Mouse (Mus musculus): Measurements from ENCODE around the gene Tspan9.

Tspan9 gene

GRCm38 (mm10) chr6:128070072-128070872, 73.1 kb downstream of the Tspan9 start:
- DNase-seq = no peak

- DNase-seq = no peak
Observed at GRCm38 (mm10) chr6:128068144-128068543, 75.2 kb downstream of the Tspan9 start.

- DNase-seq = no peak
Observed at GRCm38 (mm10) chr6:128065982-128066381, 77.4 kb downstream of the Tspan9 start.

- DNase-seq = no peak
Observed at GRCm38 (mm10) chr6:128063501-128063900, 79.9 kb downstream of the Tspan9 start.

- DNase-seq = no peak
Observed at GRCm38 (mm10) chr6:128062784-128063183, 80.6 kb downstream of the Tspan9 start.

- no peak for DNase-seq
Observed at GRCm38 (mm10) chr6:128062216-128062615, 81.2 kb downstream of the Tspan9 start.

- DNase-seq = no peak
Observed at GRCm38 (mm10) chr6:128061342-128061741, 82.1 kb downstream of the Tspan9 start.

- no peak for DNase-seq
Observed at GRCm38 (mm10) chr6:128058570-128058969, 84.8 kb downstream of the Tspan9 start.

- no peak for DNase-seq
Observed at GRCm38 (mm10) chr6:128058157-128058556, 85.2 kb downstream of the Tspan9 start.

- no peak for DNase-seq
Observed at GRCm38 (mm10) chr6:128053000-128053732, 90.2 kb downstream of the Tspan9 start.

- DNase-seq = no peak
Observed at GRCm38 (mm10) chr6:128047671-128048070, 95.7 kb downstream of the Tspan9 start.

- no peak for DNase-seq
Observed at GRCm38 (mm10) chr6:128047239-128047638, 96.2 kb downstream of the Tspan9 start.

- DNase-seq = no peak
Observed at GRCm38 (mm10) chr6:128046799-128047198, 96.6 kb downstream of the Tspan9 start.

GRCm38 (mm10) chr6:128044691-128045090, 98.7 kb downstream of the Tspan9 start:
- no peak for DNase-seq

GRCm38 (mm10) chr6:128043486-128043885, 99.9 kb downstream of the Tspan9 start:
- DNase-seq = no peak

- no peak for DNase-seq
Observed at GRCm38 (mm10) chr6:128041836-128042235, 101.6 kb downstream of the Tspan9 start.

- no peak for DNase-seq
Observed at GRCm38 (mm10) chr6:128039077-128039766, 104.2 kb downstream of the Tspan9 start.

GRCm38 (mm10) chr6:128038568-128038967, 104.8 kb downstream of the Tspan9 start:
- DNase-seq = no peak

- no peak for DNase-seq
Observed at GRCm38 (mm10) chr6:128036597-128036996, 106.8 kb downstream of the Tspan9 start.

- DNase-seq = no peak
Observed at GRCm38 (mm10) chr6:128035930-128036309, 107.5 kb downstream of the Tspan9 start.

GRCm38 (mm10) chr6:128035250-128035929, 108.0 kb downstream of the Tspan9 start:
- peak; percentile 15 to 22 for DNase-seq

- peak; percentile 23 to 32 for DNase-seq
Observed at GRCm38 (mm10) chr6:128034317-128035249, 108.8 kb downstream of the Tspan9 start.
